Mouse (Mus musculus) right cerebral cortex, postnatal 14 days (tissue): ENCODE measurements around the gene Pter.

ENCODE experiments used
- DNase-seq: peaks from one replicate; pipeline ENCODE4 v3.0.0; 2022

The Pter gene

DNA sequence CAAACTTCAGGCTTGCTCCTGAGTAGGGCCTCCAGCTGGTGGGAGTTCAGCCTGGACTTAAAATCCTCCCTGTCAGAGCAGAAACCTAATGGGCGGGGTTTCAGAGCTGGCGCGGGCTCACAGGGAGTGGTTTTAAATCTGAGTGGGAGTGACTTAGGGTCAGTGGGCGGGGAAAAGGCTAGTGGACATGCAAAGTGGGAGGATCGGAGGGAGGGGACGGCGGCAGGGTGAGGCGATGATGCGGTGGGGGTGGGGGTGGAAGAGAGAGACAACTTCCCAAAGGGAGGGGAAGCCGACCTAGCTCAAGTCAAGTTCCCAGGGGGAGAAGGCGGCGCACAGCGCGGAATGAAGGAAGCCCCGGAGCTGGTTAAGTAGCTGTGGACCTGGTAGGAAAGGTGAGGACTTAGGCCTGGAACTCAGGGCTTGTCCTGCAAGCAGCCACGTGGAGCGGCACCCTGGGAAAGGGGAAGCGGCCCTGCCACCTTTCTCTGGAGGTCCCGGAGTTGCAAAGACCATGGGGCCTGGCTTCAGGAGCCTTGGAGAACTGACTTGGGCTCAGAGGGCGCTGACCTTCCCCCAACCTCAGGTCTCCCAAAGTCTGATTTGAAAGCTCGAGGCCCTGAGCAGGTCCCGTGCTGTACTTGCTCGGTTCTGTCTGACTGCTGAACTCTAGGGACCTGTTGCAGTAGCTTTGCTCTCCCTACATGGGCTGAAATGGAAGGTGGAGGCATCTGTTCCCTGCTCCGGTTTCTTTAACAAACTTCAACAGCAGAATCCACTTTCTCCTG is at the start of gene Pter:
TSS of gene Pter (plus strand) at position 238 of the 788 bp plus-strand sequence.
- peak; percentile 38 for DNase-seq

DNA sequence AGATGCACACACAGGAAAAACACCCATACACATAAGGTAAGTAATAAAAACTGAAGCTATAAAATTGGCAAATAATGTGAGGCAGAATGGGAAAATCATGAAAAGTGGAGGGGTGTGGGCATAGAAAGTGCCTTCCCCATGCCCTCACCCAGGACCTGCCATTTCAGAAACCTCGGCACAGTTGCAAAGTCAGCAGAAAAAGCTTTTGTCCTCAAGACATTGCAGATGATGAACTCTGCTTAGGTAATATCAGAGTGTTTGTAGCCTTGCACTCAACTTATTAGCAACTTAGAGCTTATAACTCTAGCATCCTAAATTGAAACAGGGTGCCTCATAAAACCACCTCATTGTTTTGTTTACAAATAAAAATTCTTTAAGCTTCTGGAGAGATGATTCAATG is 49.6 kb upstream of the Pter start:
- DNase-seq = no peak

DNA sequence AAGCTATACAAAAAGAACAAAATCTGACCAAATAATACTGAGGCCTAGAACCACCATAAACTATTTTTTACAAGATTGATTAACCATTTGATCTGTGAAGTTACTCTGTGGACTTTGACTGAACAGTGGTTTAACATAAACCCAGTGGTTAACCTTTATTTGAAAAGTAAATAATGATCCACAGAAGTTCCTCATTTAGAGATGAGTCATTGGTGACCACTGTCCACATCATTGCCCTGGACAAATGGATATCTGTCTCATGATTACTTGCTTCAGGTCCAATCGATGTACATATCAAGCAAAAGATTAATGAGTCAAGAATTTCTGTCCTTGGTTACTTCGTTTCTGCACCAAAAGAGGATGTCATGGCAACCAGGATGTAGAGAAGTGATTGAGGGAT is 44.3 kb upstream of the Pter start:
- DNase-seq = no peak

DNA sequence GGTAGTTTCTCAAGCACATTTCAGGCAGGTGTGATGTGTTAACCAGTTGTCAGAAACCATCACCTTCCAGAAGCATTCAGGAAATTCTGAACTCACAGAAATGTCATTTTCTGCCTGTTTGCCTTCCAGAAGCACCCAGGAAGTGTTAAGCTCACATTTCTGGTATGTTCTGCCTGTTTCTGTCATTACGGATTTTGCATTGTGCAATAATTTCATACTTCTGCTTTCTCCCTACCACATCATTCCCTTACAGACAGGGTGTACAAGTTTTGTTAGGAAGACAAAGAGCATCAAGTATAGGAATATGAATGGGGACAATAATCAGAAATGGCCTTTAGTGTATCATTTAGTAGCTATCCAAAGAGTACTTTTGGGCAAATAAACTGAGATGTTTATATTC is 42.8 kb upstream of the Pter start:
- no peak for DNase-seq

DNA sequence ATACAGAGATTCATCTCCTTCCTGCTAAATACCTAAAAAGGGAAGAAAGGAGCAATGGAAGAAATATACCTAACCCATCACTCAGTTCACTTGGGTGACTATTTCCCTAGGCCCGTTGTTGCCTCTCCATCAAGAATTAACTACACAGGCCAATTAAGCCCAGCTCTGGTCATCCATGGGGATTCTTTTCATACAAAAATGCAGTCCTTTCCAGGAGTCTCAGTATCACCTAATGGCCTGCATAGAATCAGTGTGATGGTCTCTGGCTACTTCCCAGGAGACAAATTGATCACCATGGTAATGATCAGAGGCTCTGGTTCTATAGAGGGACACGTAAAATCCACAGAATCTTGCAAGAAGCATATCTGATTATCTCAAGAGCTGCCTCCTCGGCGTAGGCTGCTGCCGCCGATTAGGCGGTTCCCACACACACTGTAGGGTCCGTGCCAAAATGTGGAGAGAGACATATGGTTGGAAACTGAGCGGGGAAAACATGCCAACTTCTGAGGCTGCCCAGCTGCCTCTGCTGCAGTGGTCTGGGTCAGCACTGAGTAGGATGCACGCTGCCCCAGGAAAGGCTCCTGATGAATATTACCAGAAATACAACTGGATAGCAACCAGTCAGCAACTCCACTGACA is 40.4 kb upstream of the Pter start:
- peak; percentile 48 for DNase-seq

DNA sequence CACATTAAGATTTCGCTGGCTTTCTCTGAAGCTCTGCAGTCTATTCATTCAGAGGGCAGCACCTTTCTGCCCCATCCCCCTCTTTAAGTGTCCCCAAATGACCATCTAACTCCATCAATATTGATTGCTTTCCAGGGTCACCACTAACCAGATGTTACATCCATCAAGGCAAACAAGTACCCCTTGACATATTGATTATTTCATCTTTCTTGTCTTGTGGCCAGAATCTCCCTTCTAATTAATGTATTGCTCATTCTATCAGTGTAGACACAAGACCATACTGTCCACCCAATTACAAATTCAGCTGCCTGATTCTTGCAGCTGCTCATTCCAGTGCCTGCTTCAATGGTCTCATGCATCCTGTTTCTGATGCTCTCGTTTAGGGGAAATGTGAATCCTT is 36.8 kb upstream of the Pter start:
- DNase-seq = no peak

DNA sequence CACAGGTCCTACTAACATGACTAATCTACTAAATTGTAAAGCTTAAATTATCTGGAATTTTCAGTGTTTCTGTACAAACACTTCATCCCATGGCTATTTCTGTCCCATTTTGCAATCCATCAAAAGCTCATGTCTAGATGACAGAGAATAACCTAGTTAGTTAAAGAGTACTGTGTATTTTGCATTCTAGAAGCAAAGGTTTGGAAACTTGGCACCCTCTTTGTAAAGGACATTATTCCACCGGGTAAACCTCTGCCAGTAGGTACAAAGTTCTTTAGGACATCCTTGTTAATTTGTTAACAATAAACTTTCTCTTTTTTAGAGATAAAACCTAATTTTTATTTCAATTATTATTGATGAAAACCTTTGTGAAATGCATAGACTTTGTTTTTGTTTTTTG is 18.1 kb upstream of the Pter start:
- DNase-seq = no peak

DNA sequence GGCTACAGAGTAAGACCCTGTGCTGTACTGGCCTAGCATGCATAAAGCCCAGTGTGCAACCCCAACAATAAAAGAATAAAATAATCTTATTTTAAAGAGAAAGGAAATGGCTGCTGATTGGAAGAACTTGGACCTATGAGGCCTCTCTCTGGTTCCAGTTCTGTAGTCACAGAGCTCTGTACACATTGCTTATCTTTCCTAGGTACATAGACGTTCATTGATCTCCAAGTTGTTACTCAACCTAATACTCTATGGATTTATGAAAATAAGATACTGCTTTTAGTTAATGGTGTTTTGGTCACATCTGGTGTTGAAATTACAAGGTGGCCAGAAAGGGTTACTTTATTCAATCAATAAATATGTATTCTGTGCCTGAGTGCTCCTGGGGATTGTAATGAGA is 1.8 kb downstream of the Pter start:
- DNase-seq = no peak

DNA sequence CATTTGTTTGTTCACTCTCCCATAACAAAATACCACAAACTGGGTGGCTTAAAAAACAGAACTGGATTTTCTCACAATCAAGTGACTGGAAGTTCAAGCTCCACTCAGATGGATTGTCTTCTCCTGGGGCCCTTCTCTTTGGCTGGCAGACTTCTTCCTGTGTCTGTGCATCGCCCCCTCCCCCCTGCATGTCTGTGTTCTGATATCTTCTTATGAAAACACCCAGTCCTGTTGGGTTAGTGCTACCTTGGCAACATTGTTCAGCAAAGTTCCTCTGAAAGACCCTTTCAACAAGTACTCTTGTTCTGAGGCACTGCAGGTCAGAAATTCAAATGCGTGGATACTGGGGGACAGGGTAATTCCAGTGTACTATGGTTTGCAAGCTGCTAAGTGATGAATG is 6.5 kb downstream of the Pter start:
- DNase-seq = no peak

DNA sequence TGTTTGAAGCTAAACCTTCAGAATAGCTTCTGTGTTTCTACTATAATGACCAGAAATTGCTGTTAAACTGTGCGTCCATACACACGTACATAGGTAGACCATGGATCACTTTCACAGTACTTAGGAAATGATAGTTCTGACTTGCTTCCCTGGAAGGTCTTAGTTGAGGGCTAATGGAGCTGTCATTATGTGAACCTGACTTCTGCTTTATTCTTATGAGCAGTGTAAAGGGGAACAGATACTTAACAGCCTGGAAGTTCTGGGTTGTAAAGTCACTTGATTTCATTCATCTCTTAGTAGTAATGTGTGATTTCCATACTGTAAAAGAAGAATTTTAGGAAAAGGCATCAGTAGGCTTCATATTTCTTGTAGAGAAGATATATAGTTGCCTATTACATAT is 10.1 kb downstream of the Pter start:
- no peak for DNase-seq

DNA sequence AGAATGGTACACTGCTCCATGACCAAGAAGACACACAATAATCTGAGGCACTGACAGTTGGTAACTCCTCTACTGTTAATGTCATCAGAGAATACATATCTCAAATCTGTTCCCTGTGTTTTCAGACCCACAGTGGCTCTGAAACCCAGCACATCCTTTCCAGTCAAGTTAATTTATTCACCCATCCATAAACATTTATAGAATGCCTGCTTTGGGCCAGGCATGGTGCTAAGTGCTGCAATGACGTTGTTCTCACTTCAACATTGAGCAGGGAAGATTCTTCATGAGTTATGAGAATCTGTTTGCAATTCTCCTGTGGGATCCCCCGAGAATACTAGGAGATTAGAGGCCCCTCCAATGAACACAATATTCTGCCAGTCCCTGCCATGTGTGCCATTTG is 11.4 kb downstream of the Pter start:
- no peak for DNase-seq

DNA sequence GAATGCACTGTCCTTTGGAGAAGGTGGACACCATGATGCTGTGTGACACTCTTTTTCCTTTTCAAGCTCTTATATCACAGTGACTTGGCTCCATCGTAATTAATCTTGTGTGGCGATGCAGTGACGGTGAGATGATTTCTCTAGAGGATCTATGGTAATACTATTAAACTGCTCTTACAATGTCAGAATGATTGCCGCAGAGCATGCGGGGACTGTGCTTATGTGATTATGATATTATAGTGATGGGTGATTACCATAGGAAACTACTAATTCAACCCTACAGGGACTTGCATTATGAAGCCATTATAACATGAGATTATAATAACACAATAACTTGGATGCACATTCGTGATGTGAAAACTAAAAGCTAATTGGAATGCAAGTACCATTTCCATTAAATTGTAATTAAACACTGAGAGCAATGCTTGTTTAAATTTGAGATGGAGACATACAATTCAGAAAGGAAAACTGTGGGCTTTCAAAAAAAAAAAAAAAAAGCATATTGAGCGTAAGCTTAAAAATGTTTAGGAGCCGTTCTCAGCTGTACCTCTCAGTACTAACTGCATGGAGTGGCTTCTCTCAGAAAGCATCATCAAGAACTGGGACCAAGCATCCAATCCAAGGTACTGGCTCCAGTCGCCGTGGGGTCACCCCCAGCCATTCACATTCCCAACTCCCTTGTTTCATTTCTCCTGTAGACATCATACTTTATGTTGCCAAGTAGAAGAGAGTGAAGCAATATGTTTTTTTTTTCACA is 13.8 kb downstream of the Pter start:
- DNase-seq = no peak

DNA sequence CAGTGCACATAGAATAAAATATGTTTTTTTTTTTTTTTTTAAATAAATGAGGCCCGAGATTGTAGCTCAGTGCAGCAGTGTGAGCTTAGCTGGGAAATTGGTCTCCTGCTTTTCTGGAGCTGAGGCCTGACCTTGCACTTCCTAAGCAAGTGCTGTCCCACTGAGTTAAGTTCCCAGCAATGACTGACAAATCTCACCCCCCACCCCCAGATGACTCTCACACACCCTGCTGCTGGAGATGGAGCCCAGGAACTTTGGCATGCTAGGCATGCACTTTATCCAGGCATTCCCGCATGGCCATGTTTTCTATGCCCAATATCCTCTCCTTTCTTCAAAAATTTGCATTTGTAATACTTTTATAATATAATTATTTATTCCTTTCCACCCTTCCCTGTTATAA is 14.8 kb downstream of the Pter start:
- DNase-seq = no peak

DNA sequence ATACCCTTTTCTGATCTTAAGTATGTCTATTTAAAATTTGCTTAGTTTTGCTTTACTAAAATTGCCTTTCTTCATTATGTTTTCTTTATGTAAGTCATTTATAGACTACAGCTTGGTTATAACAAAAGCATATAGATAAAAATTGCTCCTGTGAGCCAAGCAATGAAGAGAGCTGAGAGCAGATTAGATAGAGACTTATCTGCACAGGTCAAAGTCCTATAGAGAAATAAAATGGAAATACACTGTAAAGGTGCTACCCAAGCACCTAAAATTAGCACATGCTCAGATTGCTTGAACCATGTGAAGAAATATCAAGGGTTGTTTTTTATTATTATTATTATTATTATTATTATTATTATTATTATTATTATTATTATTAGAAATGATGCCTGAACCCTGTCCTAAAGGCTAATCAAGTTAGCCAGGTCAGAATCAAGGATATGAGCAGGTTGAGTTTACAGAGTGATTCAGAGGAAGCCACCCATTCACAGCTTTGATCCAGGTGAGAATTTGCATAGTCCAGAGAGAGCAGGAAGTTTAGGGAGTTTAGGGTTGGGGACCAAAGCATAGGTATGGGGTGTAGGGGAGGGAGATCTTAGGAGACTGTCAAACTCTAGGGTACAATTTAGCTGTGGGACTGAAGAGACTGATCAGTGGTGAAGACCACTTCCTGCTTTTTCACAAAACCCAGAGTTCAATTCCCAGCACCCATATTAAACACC is 33.0 kb downstream of the Pter start:
- no peak for DNase-seq

DNA sequence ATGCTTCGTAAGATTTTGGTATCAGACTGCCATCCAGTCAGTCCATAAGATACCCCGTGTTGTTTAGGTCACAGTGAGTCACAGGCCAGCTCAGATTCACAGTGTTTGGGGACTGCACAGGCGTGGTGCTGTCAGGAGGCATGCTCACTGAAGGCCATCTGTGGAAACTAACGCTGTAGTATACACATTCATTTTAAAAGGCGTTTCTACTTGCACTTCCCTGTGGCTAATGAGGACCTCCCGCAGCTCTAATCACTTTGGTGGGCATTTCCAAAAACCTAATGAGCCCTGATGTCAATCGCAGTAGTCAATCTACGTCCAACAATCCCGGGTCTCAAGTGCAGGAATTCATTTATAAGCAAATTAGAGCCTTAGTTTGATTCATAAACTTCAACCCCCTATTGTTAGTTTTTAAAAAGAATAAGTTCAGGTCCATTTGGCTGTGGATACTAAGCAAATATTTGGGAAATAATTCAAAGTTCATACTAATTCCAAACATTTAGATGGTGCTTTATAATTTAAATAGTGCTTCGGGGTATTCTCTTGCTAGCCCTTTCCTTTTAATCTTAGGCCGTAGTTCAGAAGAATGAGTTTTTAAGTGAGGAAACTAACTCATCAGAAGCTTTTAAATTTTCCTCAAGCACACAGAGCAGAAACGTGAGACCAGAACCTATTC is 46.3 kb downstream of the Pter start:
- no peak for DNase-seq

DNA sequence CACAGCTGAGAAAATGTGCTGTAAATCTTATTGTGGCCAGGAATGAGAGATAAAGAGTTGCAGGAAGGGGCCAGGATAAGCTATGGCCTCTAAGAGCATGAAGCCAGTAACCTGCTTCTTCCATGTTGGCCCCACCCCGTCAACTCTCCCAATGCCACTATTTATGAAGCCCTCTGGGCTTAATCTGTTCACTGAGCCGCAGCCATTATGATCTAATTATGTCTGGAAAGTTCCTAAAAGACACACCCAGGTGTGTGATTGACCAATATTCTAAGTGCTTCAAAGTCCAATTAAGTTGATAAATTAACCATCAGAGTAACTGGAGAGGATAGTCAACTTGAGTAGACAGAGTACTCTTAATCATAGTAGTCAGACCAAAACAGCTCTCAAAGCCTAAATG is 49.9 kb downstream of the Pter start:
- no peak for DNase-seq

DNA sequence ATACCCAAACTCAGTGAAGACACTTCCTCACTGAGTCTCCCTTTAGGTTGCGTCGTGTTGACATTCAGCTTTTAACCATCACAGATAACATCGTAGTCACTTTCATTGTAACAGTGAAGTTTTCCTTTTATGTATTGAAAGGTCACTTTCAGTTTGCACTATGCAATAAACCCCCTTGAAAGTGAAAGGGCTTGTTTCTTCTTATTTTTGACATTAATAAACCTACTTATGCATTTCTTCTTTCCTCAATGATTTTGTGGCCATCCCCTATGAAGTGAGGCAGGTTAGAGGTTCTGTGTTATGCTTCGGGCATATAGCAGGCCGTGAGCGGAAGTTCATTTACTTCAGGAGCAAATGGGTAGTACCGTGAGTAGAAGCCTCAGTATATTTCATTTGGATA is 53.5 kb downstream of the Pter start:
- no peak for DNase-seq

DNA sequence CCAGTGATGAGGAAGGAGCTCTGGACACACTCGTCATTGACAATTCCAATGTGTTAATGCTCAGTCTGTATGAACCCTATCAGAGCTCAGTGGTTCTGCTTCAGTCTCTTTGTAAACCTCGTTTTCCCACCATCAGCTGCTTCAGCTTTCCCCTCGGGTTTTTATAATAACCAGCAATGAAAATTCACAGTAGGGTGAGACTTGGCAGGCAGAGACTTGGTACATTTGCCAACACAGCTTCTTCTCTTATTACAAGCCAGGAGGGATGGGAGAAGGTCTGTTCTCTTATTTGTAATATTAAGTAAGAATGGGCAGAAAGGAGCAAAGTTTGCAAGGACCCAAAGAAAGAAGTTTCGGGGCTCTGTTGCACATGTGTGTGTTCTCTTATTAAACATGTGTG is 54.9 kb downstream of the Pter start:
- DNase-seq = no peak

DNA sequence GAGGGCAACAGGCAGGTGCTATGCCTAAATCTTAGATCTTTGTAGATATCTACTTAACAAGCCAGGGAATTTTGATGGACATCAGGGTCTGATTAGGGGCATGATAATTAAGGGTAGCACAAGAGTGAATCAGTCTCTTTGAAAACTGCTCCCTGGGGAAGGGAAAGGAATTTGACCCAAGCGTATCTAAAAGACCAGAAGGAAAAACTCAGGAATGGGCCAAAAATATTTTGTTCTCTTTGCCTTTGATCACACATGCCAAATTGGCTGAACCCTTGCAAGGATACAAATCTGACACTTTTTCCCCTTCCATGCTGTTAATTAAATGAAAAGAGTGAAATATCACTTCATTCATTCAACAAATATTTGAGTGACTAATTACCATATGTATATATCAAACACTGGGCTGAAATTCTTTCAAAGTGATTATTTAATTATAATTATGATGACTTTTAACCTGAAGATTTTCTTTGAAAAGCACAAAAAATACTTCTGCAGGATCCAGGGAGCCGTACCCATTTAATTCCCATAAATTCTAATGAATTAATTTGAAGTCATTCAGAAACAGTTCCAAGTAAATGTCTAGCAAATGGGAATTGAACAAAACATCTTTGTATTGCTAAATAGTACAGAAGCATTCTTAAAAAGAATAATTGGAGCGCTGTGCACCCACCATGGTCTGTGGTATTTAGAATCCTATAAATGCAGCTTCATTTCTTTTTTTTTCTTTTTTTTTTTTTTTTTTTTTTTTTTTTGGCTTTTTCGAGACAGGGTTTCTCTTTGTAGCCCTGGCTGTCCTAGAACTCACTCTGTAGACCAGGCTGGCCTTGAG is 61.3 kb downstream of the Pter start:
- DNase-seq = no peak

DNA sequence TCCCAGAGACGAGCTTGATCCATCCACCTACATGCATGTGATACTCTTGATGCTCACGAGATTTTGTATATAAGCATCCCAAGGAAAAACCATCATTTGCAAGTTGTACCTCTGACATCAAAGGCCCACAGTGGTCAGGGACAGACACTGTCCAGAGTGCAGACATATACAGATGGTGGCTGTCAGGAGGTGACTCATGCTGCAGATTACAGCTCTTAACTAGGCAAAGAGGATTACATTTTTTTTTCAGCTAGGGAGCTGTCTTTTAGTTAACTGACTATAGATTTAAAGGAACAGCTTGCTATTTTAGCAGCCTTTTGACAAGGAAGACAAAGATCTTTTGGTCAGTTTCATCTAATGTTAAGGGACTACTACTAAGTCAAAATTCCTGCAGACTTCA is 76.2 kb downstream of the Pter start:
- no peak for DNase-seq

DNA sequence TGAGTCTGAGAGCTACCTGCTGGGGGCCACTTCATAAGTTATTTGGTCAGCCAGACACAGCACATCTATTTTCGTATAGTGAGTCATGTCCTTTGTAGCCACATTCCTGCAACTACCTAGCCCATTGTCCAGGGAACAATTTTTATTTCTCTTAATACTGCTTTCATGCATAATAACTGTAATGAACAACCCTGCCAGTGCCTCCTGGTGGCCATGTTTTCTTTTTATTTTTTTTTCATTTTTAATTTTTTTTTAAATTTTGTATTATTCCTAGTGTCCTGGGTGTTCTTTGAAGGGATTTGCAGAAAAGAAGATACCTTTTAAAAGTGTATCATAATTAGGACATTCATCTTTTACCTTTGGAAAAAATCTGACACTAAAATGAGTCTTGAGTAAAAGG is 84.6 kb downstream of the Pter start:
- DNase-seq = no peak
